Mouse (Mus musculus): Measurements from ENCODE around the gene Diras1. TPM values are rescaled to one million over a fixed set of nuclear protein-coding genes. Genes with fewer than 3 reads are reported as not detected.
A peak's percentile ranks its signal among the peaks of the same experiment; 100 is the strongest.

The Diras1 gene
- polyA plus RNA-seq, 2 experiments, result not detected

- Histone ChIP-seq H3K4me1 (replicated peaks; ENCODE audit: control insufficient read depth in 2 of 2, insufficient read depth in 2 of 2, low read length in 1 of 2) (no peaks in the 10 kb centered on the region), H3K9ac (replicated peaks) (no peak overlapping the region), H3K4me3 (ENCODE audit: insufficient read depth in 1 of 2, low read depth in 2 of 2, low read length in 2 of 2) (no peak overlapping the region), H3K27ac (no peak overlapping the region), H3K9me3 (ENCODE audit: control insufficient read depth, low read length) (no peaks in the 10 kb centered on the region), H3K4me2 (ENCODE audit: low read depth) (no peak overlapping the region), H3K36me3 (replicated peaks; ENCODE audit: control insufficient read depth, insufficient read depth, low read depth) (no peaks in the 10 kb centered on the region), H3K27me3 (ENCODE audit: control insufficient read depth, insufficient read depth, low read length) (peaks cover 15% of the 10 kb centered on the region)
- no peak for TF ChIP-seq EP300 (IDR thresholded peaks at IDR 0.05; ENCODE audit: low read depth)
- no peak for TF ChIP-seq CTCF (IDR thresholded peaks at IDR 0.05; ENCODE audit: low read depth)
- ATAC-seq (ENCODE audit: insufficient read depth), result no peak
- DNase-seq (ENCODE audit: low read depth in 3 of 3, low spot score in 3 of 3), result no peak
- WGBS (ENCODE audit: insufficient replicate concordance), result 43% methylated on average over 6 of the region's 6 CpGs
Observed at GRCm38 (mm10) chr10:80989446-80989845, 36.0 kb downstream of the Diras1 start.

DNA sequence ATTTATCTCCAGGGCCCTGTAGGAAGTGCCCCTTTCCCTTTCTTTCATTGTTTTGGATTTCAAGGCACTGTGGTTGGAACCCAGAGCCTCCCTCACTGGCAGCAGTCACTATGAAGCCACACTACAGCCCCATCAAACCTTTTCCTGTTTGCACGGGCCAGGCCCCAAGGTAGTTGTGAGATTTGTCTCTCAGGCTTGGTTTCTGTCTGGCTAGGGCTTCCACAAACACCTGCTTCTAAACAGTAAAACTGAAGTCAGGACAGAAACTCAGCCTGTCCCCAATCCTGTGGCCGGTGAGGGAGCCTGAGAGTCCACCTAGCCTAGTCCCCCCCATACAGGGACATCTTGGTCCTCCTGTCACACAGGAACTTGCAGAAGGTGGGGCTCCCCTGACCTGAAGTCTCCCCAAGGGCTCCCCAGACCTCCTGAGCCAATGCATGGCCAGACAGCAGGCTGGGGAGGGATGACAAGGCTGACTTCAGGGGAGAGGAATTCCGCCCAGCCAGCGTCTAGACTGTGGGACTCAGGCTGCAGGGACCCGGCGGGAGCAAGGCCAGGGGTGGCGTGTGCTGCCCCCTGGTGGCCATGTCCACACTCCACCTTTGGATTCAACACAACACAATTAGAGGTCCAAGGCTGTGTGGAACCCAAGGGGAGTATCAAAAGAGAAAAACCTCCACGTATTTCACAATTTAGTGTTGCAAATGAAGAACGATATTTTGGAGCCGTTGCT lies 37.6 kb downstream of the Diras1 start:
- WGBS (ENCODE audit: insufficient replicate concordance), result 12% methylated on average over 10 of the region's 10 CpGs
- peak; percentile 60 for ATAC-seq (ENCODE audit: insufficient read depth)
- Histone ChIP-seq H3K4me2 (ENCODE audit: low read depth) (no peak overlapping the region), H3K36me3 (replicated peaks; ENCODE audit: control insufficient read depth, insufficient read depth, low read depth) (no peaks in the 10 kb centered on the region), H3K9me3 (ENCODE audit: control insufficient read depth, low read length) (no peaks in the 10 kb centered on the region), H3K27ac (no peak overlapping the region), H3K27me3 (ENCODE audit: control insufficient read depth, insufficient read depth, low read length) (peaks cover 15% of the 10 kb centered on the region), H3K4me3 (ENCODE audit: insufficient read depth in 1 of 2, low read depth in 2 of 2, low read length in 2 of 2) (no peak overlapping the region), H3K9ac (replicated peaks) (no peak overlapping the region), H3K4me1 (replicated peaks; ENCODE audit: control insufficient read depth in 2 of 2, insufficient read depth in 2 of 2, low read length in 1 of 2) (no peaks in the 10 kb centered on the region)
- peak; percentile 98 for TF ChIP-seq CTCF (IDR thresholded peaks at IDR 0.05; ENCODE audit: low read depth)
- TF ChIP-seq EP300 (IDR thresholded peaks at IDR 0.05; ENCODE audit: low read depth), result no peak
- peak in 2 of 3 experiments; percentile 45 to 47 for DNase-seq (ENCODE audit: low read depth in 3 of 3, low spot score in 3 of 3)

DNA sequence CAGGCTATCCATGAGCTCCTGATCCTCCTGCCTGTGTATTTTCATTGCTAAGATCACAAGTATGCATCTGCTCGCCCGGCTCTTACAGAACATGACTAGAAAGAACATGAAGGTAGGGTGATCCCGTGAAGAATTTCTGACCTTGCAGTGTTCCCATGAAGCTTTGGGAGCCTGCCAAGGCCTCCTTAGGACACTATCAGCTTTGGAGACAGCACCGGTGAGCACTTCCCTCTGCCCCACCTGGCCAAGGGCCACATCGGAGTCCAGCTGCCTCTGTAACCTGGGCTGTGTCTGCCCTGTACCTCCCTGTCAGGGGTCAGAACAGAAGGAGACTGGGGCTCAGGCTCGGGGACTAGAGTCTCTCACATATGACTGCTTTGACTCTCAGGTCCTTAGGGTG lies 38.7 kb downstream of the Diras1 start:
- no peak for DNase-seq (ENCODE audit: low read depth in 3 of 3, low spot score in 3 of 3)
- no peaks in the 10 kb centered on the region for H3K4me1 ChIP-seq (replicated peaks; ENCODE audit: control insufficient read depth in 2 of 2, insufficient read depth in 2 of 2, low read length in 1 of 2)
- H3K9ac ChIP-seq (replicated peaks), result no peak overlapping the region
- H3K27me3 ChIP-seq (ENCODE audit: control insufficient read depth, insufficient read depth, low read length), result peaks cover 15% of the 10 kb centered on the region
- WGBS (ENCODE audit: insufficient replicate concordance), result 58% methylated on average over 6 of the region's 6 CpGs
- no peak overlapping the region for H3K27ac ChIP-seq
- H3K4me3 ChIP-seq (ENCODE audit: insufficient read depth in 1 of 2, low read depth in 2 of 2, low read length in 2 of 2), result no peak overlapping the region
- no peak for ATAC-seq (ENCODE audit: insufficient read depth)
- H3K9me3 ChIP-seq (ENCODE audit: control insufficient read depth, low read length), result no peaks in the 10 kb centered on the region
- H3K36me3 ChIP-seq (replicated peaks; ENCODE audit: control insufficient read depth, insufficient read depth, low read depth), result no peaks in the 10 kb centered on the region
- no peak overlapping the region for H3K4me2 ChIP-seq (ENCODE audit: low read depth)
- TF ChIP-seq CTCF (IDR thresholded peaks at IDR 0.05; ENCODE audit: low read depth) (no peak), EP300 (IDR thresholded peaks at IDR 0.05; ENCODE audit: low read depth) (no peak)

DNA sequence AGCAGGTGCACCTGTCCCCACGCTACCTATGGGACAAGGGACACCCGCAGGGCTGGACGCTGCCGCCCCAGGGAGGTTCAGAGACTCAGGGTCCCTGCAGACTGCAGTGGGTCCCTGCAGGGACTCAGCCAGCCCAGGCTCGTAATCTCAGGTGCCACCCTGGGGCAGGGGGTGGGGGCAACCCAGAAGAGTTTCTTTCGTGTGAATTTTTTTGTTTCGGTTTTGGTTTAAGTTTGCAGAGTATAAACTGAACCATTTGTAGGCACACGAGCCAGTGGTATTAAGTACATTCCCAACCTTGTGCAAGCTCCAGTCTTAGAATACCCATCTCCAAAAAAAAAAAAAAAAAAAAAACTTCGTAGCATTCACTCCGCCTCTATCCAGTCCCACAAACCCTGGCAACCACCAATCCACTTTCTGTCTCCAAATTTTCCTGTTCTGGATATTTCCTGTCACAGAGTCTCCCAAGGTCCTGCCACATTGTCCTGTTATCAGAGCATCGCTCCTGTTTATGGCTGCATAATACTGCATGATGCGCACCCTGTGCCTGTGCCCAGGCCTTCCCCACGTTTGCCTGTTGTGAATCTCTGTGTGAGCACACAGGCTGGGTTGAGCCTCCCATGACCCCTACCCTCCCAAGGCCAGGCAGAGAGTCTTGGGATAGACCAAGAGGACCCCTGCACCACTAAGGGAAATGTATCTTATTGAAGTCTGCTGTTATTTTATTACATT lies 39.3 kb downstream of the Diras1 start:
- no peak overlapping the region for H3K27ac ChIP-seq
- H3K9ac ChIP-seq (replicated peaks), result no peak overlapping the region
- DNase-seq (ENCODE audit: low read depth in 3 of 3, low spot score in 3 of 3) (no peak), ATAC-seq (ENCODE audit: insufficient read depth) (no peak)
- no peaks in the 10 kb centered on the region for H3K4me1 ChIP-seq (replicated peaks; ENCODE audit: control insufficient read depth in 2 of 2, insufficient read depth in 2 of 2, low read length in 1 of 2)
- WGBS (ENCODE audit: insufficient replicate concordance), result 32% methylated on average over 13 of the region's 13 CpGs
- H3K36me3 ChIP-seq (replicated peaks; ENCODE audit: control insufficient read depth, insufficient read depth, low read depth), result no peaks in the 10 kb centered on the region
- H3K27me3 ChIP-seq (ENCODE audit: control insufficient read depth, insufficient read depth, low read length), result peaks cover 15% of the 10 kb centered on the region
- peak overlapping the region; percentile 60 for H3K4me2 ChIP-seq (ENCODE audit: low read depth)
- no peaks in the 10 kb centered on the region for H3K9me3 ChIP-seq (ENCODE audit: control insufficient read depth, low read length)
- no peak for TF ChIP-seq EP300 (IDR thresholded peaks at IDR 0.05; ENCODE audit: low read depth)
- TF ChIP-seq CTCF (IDR thresholded peaks at IDR 0.05; ENCODE audit: low read depth), result no peak
- H3K4me3 ChIP-seq (ENCODE audit: insufficient read depth in 1 of 2, low read depth in 2 of 2, low read length in 2 of 2), result peak overlapping the region; percentile 23 to 35; a peak in 2 of 4 replicates

GRCm38 (mm10) chr10:80985241-80985969 lies 40.1 kb downstream of the Diras1 start:
- TF ChIP-seq CTCF (IDR thresholded peaks at IDR 0.05; ENCODE audit: low read depth), result no peak
- no peak for TF ChIP-seq EP300 (IDR thresholded peaks at IDR 0.05; ENCODE audit: low read depth)
- Histone ChIP-seq H3K9me3 (ENCODE audit: control insufficient read depth, low read length) (no peaks in the 10 kb centered on the region), H3K36me3 (replicated peaks; ENCODE audit: control insufficient read depth, insufficient read depth, low read depth) (no peaks in the 10 kb centered on the region), H3K27ac (no peak overlapping the region), H3K9ac (replicated peaks) (no peak overlapping the region), H3K4me2 (ENCODE audit: low read depth) (peak overlapping the region; percentile 60), H3K4me3 (ENCODE audit: insufficient read depth in 1 of 2, low read depth in 2 of 2, low read length in 2 of 2) (peak overlapping the region; percentile 23 to 35; a peak in 2 of 4 replicates), H3K27me3 (ENCODE audit: control insufficient read depth, insufficient read depth, low read length) (peaks cover 15% of the 10 kb centered on the region), H3K4me1 (replicated peaks; ENCODE audit: control insufficient read depth in 2 of 2, insufficient read depth in 2 of 2, low read length in 1 of 2) (no peaks in the 10 kb centered on the region)
- ATAC-seq (ENCODE audit: insufficient read depth), result no peak
- WGBS (ENCODE audit: insufficient replicate concordance), result 11% methylated on average over 37 of the region's 37 CpGs
- no peak for DNase-seq (ENCODE audit: low read depth in 3 of 3, low spot score in 3 of 3)
